Mouse (Mus musculus): ENCODE data around the gene Sugp1. TPM values are rescaled to one million over a fixed set of nuclear protein-coding genes. Genes with fewer than 3 reads are reported as not detected.
"Not testable (repeated sequence)": the region's sequence is repeated elsewhere in the genome, so short reads cannot be mapped to it uniquely, and the experiment has no call there.

Sugp1 gene
- polyA plus RNA-seq, 1 experiment from 2014 or later, result 26.1 TPM

- H3K36me3 ChIP-seq (ENCODE audit: control insufficient read depth, insufficient read depth, low read length), result peaks cover 79% of the 10 kb centered on the region
- H3K27me3 ChIP-seq (ENCODE audit: control insufficient read depth, insufficient read depth, low read length), result no peaks in the 10 kb centered on the region
- H3K4me1 ChIP-seq (ENCODE audit: control insufficient read depth, insufficient read depth, low read length), result no peaks in the 10 kb centered on the region
- ATAC-seq (replicated peaks; ENCODE audit: insufficient number of reproducible peaks, low FRiP score, low TSS enrichment), result no peak
- no peak overlapping the region for H3K4me2 ChIP-seq
- H3K9me3 ChIP-seq (replicated peaks; ENCODE audit: control insufficient read depth, low read length), result no peaks in the 10 kb centered on the region
- no peak overlapping the region for H3K9ac ChIP-seq (ENCODE audit: low read depth, low read length)
- WGBS (ENCODE audit: insufficient replicate concordance), result 80% methylated on average over 8 of the region's 8 CpGs
- no peak overlapping the region for H3K27ac ChIP-seq (ENCODE audit: low read depth, low read length)
- no peak overlapping the region for H3K4me3 ChIP-seq (ENCODE audit: low read depth, low read length)
Observed at GRCm38 (mm10) chr8:70023596-70023995, 19.0 kb upstream of the Sugp1 start.

GRCm38 (mm10) chr8:70026151-70026550, 16.5 kb upstream of the Sugp1 start:
- 85% methylated on average over 2 of the region's 2 CpGs for WGBS (ENCODE audit: insufficient replicate concordance)
- peaks cover 70% of the 10 kb centered on the region for H3K36me3 ChIP-seq (ENCODE audit: control insufficient read depth, insufficient read depth, low read length)

GRCm38 (mm10) chr8:70030255-70030654, 12.4 kb upstream of the Sugp1 start:
- no peaks in the 10 kb centered on the region for H3K9me3 ChIP-seq (replicated peaks; ENCODE audit: control insufficient read depth, low read length)
- H3K27me3 ChIP-seq (ENCODE audit: control insufficient read depth, insufficient read depth, low read length), result no peaks in the 10 kb centered on the region
- no peak overlapping the region for H3K27ac ChIP-seq (ENCODE audit: low read depth, low read length)
- WGBS (ENCODE audit: insufficient replicate concordance), result 67% methylated on average over 1 of the region's 1 CpGs
- 0 out of 2 replicates have a peak, but pooled peaks cover 3% of the 10 kb centered on the region for H3K4me1 ChIP-seq (ENCODE audit: control insufficient read depth, insufficient read depth, low read length)
- H3K36me3 ChIP-seq (ENCODE audit: control insufficient read depth, insufficient read depth, low read length), result peaks cover 44% of the 10 kb centered on the region
- H3K9ac ChIP-seq (ENCODE audit: low read depth, low read length), result no peak overlapping the region
- ATAC-seq (replicated peaks; ENCODE audit: insufficient number of reproducible peaks, low FRiP score, low TSS enrichment), result no peak
- H3K4me2 ChIP-seq, result no peak overlapping the region
- H3K4me3 ChIP-seq (ENCODE audit: low read depth, low read length), result no peak overlapping the region

More at GRCm38 (mm10) chr8:70026151-70026550, 16.5 kb upstream of the Sugp1 start:
- H3K4me1 ChIP-seq (ENCODE audit: control insufficient read depth, insufficient read depth, low read length), result 0 out of 2 replicates have a peak, but pooled peaks cover 3% of the 10 kb centered on the region
- no peak overlapping the region for H3K4me3 ChIP-seq (ENCODE audit: low read depth, low read length)
- H3K9ac ChIP-seq (ENCODE audit: low read depth, low read length), result no peak overlapping the region
- no peaks in the 10 kb centered on the region for H3K9me3 ChIP-seq (replicated peaks; ENCODE audit: control insufficient read depth, low read length)
- H3K27me3 ChIP-seq (ENCODE audit: control insufficient read depth, insufficient read depth, low read length), result no peaks in the 10 kb centered on the region
- H3K27ac ChIP-seq (ENCODE audit: low read depth, low read length), result no peak overlapping the region
- ATAC-seq (replicated peaks; ENCODE audit: insufficient number of reproducible peaks, low FRiP score, low TSS enrichment), result no peak
- H3K4me2 ChIP-seq, result no peak overlapping the region

GRCm38 (mm10) chr8:70037994-70038393, 4.6 kb upstream of the Sugp1 start:
- Histone ChIP-seq H3K4me3 (ENCODE audit: low read depth, low read length) (no peak overlapping the region), H3K9me3 (replicated peaks; ENCODE audit: control insufficient read depth, low read length) (no peaks in the 10 kb centered on the region), H3K4me1 (ENCODE audit: control insufficient read depth, insufficient read depth, low read length) (peaks cover 11% of the 10 kb centered on the region), H3K36me3 (ENCODE audit: control insufficient read depth, insufficient read depth, low read length) (no peaks in the 10 kb centered on the region; the same call in 1 of the 2 replicates), H3K4me2 (no peak overlapping the region), H3K27ac (ENCODE audit: low read depth, low read length) (no peak overlapping the region), H3K27me3 (ENCODE audit: control insufficient read depth, insufficient read depth, low read length) (no peaks in the 10 kb centered on the region), H3K9ac (ENCODE audit: low read depth, low read length) (no peak overlapping the region)
- WGBS (ENCODE audit: insufficient replicate concordance), result 91% methylated on average over 1 of the region's 1 CpGs
- no peak for ATAC-seq (replicated peaks; ENCODE audit: insufficient number of reproducible peaks, low FRiP score, low TSS enrichment)

- peaks cover 16% of the 10 kb centered on the region for H3K4me1 ChIP-seq (ENCODE audit: control insufficient read depth, insufficient read depth, low read length)
- peak overlapping the region; percentile 100 for H3K4me3 ChIP-seq (ENCODE audit: low read depth, low read length)
- no peaks in the 10 kb centered on the region for H3K9me3 ChIP-seq (replicated peaks; ENCODE audit: control insufficient read depth, low read length)
- peak overlapping the region; percentile 97 for H3K4me2 ChIP-seq
- H3K9ac ChIP-seq (ENCODE audit: low read depth, low read length), result peak overlapping the region; percentile 85
- WGBS (ENCODE audit: insufficient replicate concordance), result under 1% methylated on average over 47 of the region's 47 CpGs
- H3K36me3 ChIP-seq (ENCODE audit: control insufficient read depth, insufficient read depth, low read length), result no peaks in the 10 kb centered on the region
- H3K27me3 ChIP-seq (ENCODE audit: control insufficient read depth, insufficient read depth, low read length), result no peaks in the 10 kb centered on the region
- ATAC-seq (replicated peaks; ENCODE audit: insufficient number of reproducible peaks, low FRiP score, low TSS enrichment), result peak; percentile 16; the same call in 1 of the 2 replicates
- H3K27ac ChIP-seq (ENCODE audit: low read depth, low read length), result peak overlapping the region; percentile 51
Observed at GRCm38 (mm10) chr8:70041885-70042546, 597 bp upstream of the Sugp1 start.

- no peaks in the 10 kb centered on the region for H3K9me3 ChIP-seq (replicated peaks; ENCODE audit: control insufficient read depth, low read length)
- no peaks in the 10 kb centered on the region; the same call in 1 of the 2 replicates for H3K36me3 ChIP-seq (ENCODE audit: control insufficient read depth, insufficient read depth, low read length)
- H3K27ac ChIP-seq (ENCODE audit: low read depth, low read length), result no peak overlapping the region
- WGBS (ENCODE audit: insufficient replicate concordance), result 83% methylated on average over 5 of the region's 5 CpGs
- no peaks in the 10 kb centered on the region for H3K27me3 ChIP-seq (ENCODE audit: control insufficient read depth, insufficient read depth, low read length)
- no peak for ATAC-seq (replicated peaks; ENCODE audit: insufficient number of reproducible peaks, low FRiP score, low TSS enrichment)
- H3K4me1 ChIP-seq (ENCODE audit: control insufficient read depth, insufficient read depth, low read length), result peaks cover 16% of the 10 kb centered on the region
- H3K4me2 ChIP-seq, result peak overlapping the region; percentile 97; the same call in 1 of the 2 replicates
- H3K4me3 ChIP-seq (ENCODE audit: low read depth, low read length), result no peak overlapping the region; the same call in 1 of the 2 replicates
- no peak overlapping the region for H3K9ac ChIP-seq (ENCODE audit: low read depth, low read length)
Observed at GRCm38 (mm10) chr8:70043996-70044395, 1.4 kb downstream of the Sugp1 start.

GRCm38 (mm10) chr8:70049662-70050061, 7.0 kb downstream of the Sugp1 start:
- Histone ChIP-seq H3K9ac (ENCODE audit: low read depth, low read length) (no peak overlapping the region), H3K4me3 (ENCODE audit: low read depth, low read length) (no peak overlapping the region), H3K27me3 (ENCODE audit: control insufficient read depth, insufficient read depth, low read length) (no peaks in the 10 kb centered on the region), H3K4me1 (ENCODE audit: control insufficient read depth, insufficient read depth, low read length) (no peaks in the 10 kb centered on the region), H3K4me2 (no peak overlapping the region), H3K9me3 (replicated peaks; ENCODE audit: control insufficient read depth, low read length) (no peaks in the 10 kb centered on the region), H3K36me3 (ENCODE audit: control insufficient read depth, insufficient read depth, low read length) (peaks cover 27% of the 10 kb centered on the region), H3K27ac (ENCODE audit: low read depth, low read length) (no peak overlapping the region)
- no peak for ATAC-seq (replicated peaks; ENCODE audit: insufficient number of reproducible peaks, low FRiP score, low TSS enrichment)

GRCm38 (mm10) chr8:70050434-70050833, 7.8 kb downstream of the Sugp1 start:
- H3K9me3 ChIP-seq (replicated peaks; ENCODE audit: control insufficient read depth, low read length), result not testable (repeated sequence)
- WGBS (ENCODE audit: insufficient replicate concordance), result 89% methylated on average over 5 of the region's 5 CpGs
- peaks cover 31% of the 10 kb centered on the region for H3K36me3 ChIP-seq (ENCODE audit: control insufficient read depth, insufficient read depth, low read length)

GRCm38 (mm10) chr8:70057721-70058120, 15.1 kb downstream of the Sugp1 start:
- peaks cover 47% of the 10 kb centered on the region for H3K36me3 ChIP-seq (ENCODE audit: control insufficient read depth, insufficient read depth, low read length)
- no peak overlapping the region for H3K27ac ChIP-seq (ENCODE audit: low read depth, low read length)
- H3K27me3 ChIP-seq (ENCODE audit: control insufficient read depth, insufficient read depth, low read length), result no peaks in the 10 kb centered on the region
- no peak overlapping the region for H3K4me2 ChIP-seq
- H3K4me3 ChIP-seq (ENCODE audit: low read depth, low read length), result no peak overlapping the region
- no peaks in the 10 kb centered on the region for H3K4me1 ChIP-seq (ENCODE audit: control insufficient read depth, insufficient read depth, low read length)
- ATAC-seq (replicated peaks; ENCODE audit: insufficient number of reproducible peaks, low FRiP score, low TSS enrichment), result no peak
- no peaks in the 10 kb centered on the region for H3K9me3 ChIP-seq (replicated peaks; ENCODE audit: control insufficient read depth, low read length)
- H3K9ac ChIP-seq (ENCODE audit: low read depth, low read length), result no peak overlapping the region
- WGBS (ENCODE audit: insufficient replicate concordance), result 87% methylated on average over 1 of the region's 1 CpGs

More at GRCm38 (mm10) chr8:70050434-70050833, 7.8 kb downstream of the Sugp1 start:
- not testable (repeated sequence) for H3K27me3 ChIP-seq (ENCODE audit: control insufficient read depth, insufficient read depth, low read length); H3K9ac ChIP-seq (ENCODE audit: low read depth, low read length); H3K27ac ChIP-seq (ENCODE audit: low read depth, low read length); ATAC-seq (replicated peaks; ENCODE audit: insufficient number of reproducible peaks, low FRiP score, low TSS enrichment); H3K4me3 ChIP-seq (ENCODE audit: low read depth, low read length); H3K4me1 ChIP-seq (ENCODE audit: control insufficient read depth, insufficient read depth, low read length); H3K4me2 ChIP-seq

Data from heart, embryonic 11.5 days (tissue).